Mouse (Mus musculus) MEL (cell line): ENCODE data around the gene Hoxc9. TPM values are rescaled to one million over a fixed set of nuclear protein-coding genes. Genes with fewer than 3 reads are reported as not detected.

Experiments used
- DNase-seq: peaks from one replicate; pipeline ENCODE4 v3.0.0; 2011; ENCODE audit warnings: low read depth, low spot score
- H3K27ac ChIP-seq: 2 replicates; pipeline ENCODE4 v1.5.1; 2012; ENCODE audit warnings: low read depth, mild to moderate bottlenecking, control low read depth, low read length, moderate library complexity; ENCODE audit not compliant: control insufficient read depth
- H3K27me3 ChIP-seq, 2 experiments: fragments of 150-350 bp in 1 of 2; sonication (generic) in 1 of 2; 2 replicates each; pipeline ENCODE4 v1.6.1; 2012; ENCODE audit warnings: low read length in 2 of 2, mild to moderate bottlenecking in 2 of 2, improper control_type of control experiment in 1 of 2, moderate library complexity in 1 of 2; ENCODE audit not compliant: insufficient read depth in 2 of 2, control insufficient read depth in 1 of 2
- H3K36me3 ChIP-seq, 2 experiments: 2 replicates each; pipeline ENCODE4 v1.6.1; 2012 to 2014; ENCODE audit warnings: low read length in 2 of 2, improper control_type of control experiment in 1 of 2, inconsistent platforms in 1 of 2, mild to moderate bottlenecking in 1 of 2; ENCODE audit not compliant: insufficient read depth in 2 of 2, control insufficient read depth in 1 of 2
- H3K4me1 ChIP-seq, 2 experiments: fragments of 150-350 bp in 1 of 2; sonication (generic) in 1 of 2; 2 replicates each; pipeline ENCODE4 v1.6.1; 2012; ENCODE audit warnings: low read length in 2 of 2, improper control_type of control experiment in 1 of 2, mild to moderate bottlenecking in 1 of 2; ENCODE audit not compliant: insufficient read depth in 2 of 2, control insufficient read depth in 1 of 2
- H3K4me3 ChIP-seq, 2 experiments: fragments of 150-350 bp in 1 of 2; sonication (generic) in 1 of 2; 2 replicates each; pipeline ENCODE4 v1.5.1; 2012; ENCODE audit warnings: low read depth in 2 of 2, low read length in 2 of 2, mild to moderate bottlenecking in 2 of 2, moderate library complexity in 2 of 2, control low read depth in 1 of 2, improper control_type of control experiment in 1 of 2; ENCODE audit not compliant: control insufficient read depth in 1 of 2, insufficient read depth in 1 of 2
- H3K79me2 ChIP-seq: 2 replicates; pipeline ENCODE4 v1.6.1; 2012; ENCODE audit warnings: mild to moderate bottlenecking, low read length, moderate library complexity; ENCODE audit not compliant: control insufficient read depth, poor library complexity, insufficient read depth
- H3K9ac ChIP-seq: 2 replicates; pipeline ENCODE4 v1.6.1; 2012; ENCODE audit warnings: low read depth, mild to moderate bottlenecking, control low read depth, low read length, moderate library complexity; ENCODE audit not compliant: control insufficient read depth, poor library complexity, severe bottlenecking
- H3K9me3 ChIP-seq: fragments of 150-350 bp; sonication (generic); replicated peaks from 2 replicates; pipeline ENCODE4 v1.6.1; 2012; ENCODE audit warnings: mild to moderate bottlenecking, low read length, improper control_type of control experiment, moderate library complexity; ENCODE audit not compliant: insufficient read depth
- CTCF ChIP-seq, 3 experiments: IDR thresholded peaks in 2 of 3; conservative IDR thresholded peaks in 1 of 3; 2 replicates each; pipeline ENCODE4 v1.5.1; 2011 to 2012; ENCODE audit warnings: low read length in 3 of 3, low read depth in 2 of 3, mild to moderate bottlenecking in 2 of 3, improper control_type of control experiment in 1 of 3, inconsistent platforms in 1 of 3, mixed read lengths in 1 of 3, moderate library complexity in 1 of 3; ENCODE audit not compliant: control insufficient read depth in 1 of 3, insufficient read depth in 1 of 3, poor library complexity in 1 of 3, severe bottlenecking in 1 of 3
- E2F4 ChIP-seq: IDR thresholded peaks from 2 replicates; pipeline ENCODE4 v1.6.1; 2011; ENCODE audit warnings: low read depth, low read length, improper control_type of control experiment, borderline replicate concordance
- ELF1 ChIP-seq: IDR thresholded peaks from 2 replicates; pipeline ENCODE4 v1.6.1; 2014; ENCODE audit warnings: low read depth, mild to moderate bottlenecking, inconsistent platforms, low read length, improper control_type of control experiment, moderate library complexity
- ETS1 ChIP-seq: IDR thresholded peaks from 2 replicates; pipeline ENCODE4 v1.6.1; 2012; ENCODE audit warnings: low read depth, mild to moderate bottlenecking, inconsistent platforms, low read length, improper control_type of control experiment, moderate library complexity
- GATA1 ChIP-seq: IDR thresholded peaks from 2 replicates; pipeline ENCODE4 v1.6.1; 2011; ENCODE audit warnings: low read depth, low read length, improper control_type of control experiment
- HCFC1 ChIP-seq: IDR thresholded peaks from 2 replicates; pipeline ENCODE4 v1.6.1; 2012; ENCODE audit warnings: low read depth, mild to moderate bottlenecking, inconsistent platforms, low read length, improper control_type of control experiment, moderate library complexity
- KAT2A ChIP-seq: conservative IDR thresholded peaks from 2 replicates; pipeline ENCODE4 v1.6.1; 2012; ENCODE audit warnings: low read depth, low read length, improper control_type of control experiment, inconsistent platforms
- MAX ChIP-seq: IDR thresholded peaks from 2 replicates; pipeline ENCODE4 v1.6.1; 2011; ENCODE audit warnings: low read length, improper control_type of control experiment
- MEF2A ChIP-seq: IDR thresholded peaks from 2 replicates; pipeline ENCODE4 v1.6.1; 2014; ENCODE audit warnings: low read depth, mild to moderate bottlenecking, inconsistent platforms, low read length, improper control_type of control experiment; ENCODE audit not compliant: poor library complexity, insufficient replicate concordance, severe bottlenecking; ENCODE audit errors: extremely low read depth
- MXI1 ChIP-seq: IDR thresholded peaks from 2 replicates; pipeline ENCODE4 v1.6.1; 2011; ENCODE audit warnings: mild to moderate bottlenecking, low read depth, low read length, improper control_type of control experiment
- NELFE ChIP-seq: IDR thresholded peaks from 2 replicates; pipeline ENCODE4 v1.6.1; 2011; ENCODE audit warnings: low read depth, low read length, improper control_type of control experiment
- NRF1 ChIP-seq: IDR thresholded peaks from 2 replicates; pipeline ENCODE4 v1.6.1; 2014; ENCODE audit warnings: low read depth, mild to moderate bottlenecking, inconsistent platforms, low read length, improper control_type of control experiment, moderate library complexity; ENCODE audit not compliant: poor library complexity, insufficient read depth, severe bottlenecking
- POLR2AphosphoS5 ChIP-seq: IDR thresholded peaks from 2 replicates; pipeline ENCODE4 v1.6.1; 2012; ENCODE audit warnings: low read depth, borderline replicate concordance, mild to moderate bottlenecking, inconsistent platforms, low read length, moderate library complexity, mixed read lengths
- RAD21 ChIP-seq: IDR thresholded peaks from 2 replicates; pipeline ENCODE4 v1.6.1; 2011; ENCODE audit warnings: mild to moderate bottlenecking, low read depth, low read length, improper control_type of control experiment
- SMC3 ChIP-seq: IDR thresholded peaks from 2 replicates; pipeline ENCODE4 v1.6.1; 2011; ENCODE audit warnings: low read depth, low read length, improper control_type of control experiment
- TBP ChIP-seq: IDR thresholded peaks from 2 replicates; pipeline ENCODE4 v1.8.0; 2011; ENCODE audit warnings: low read depth, low read length, improper control_type of control experiment
- TCF12 ChIP-seq: IDR thresholded peaks from 2 replicates; pipeline ENCODE4 v1.6.1; 2014; ENCODE audit warnings: low read depth, mild to moderate bottlenecking, inconsistent platforms, low read length, improper control_type of control experiment, moderate library complexity
- USF1 ChIP-seq: IDR thresholded peaks from 2 replicates; pipeline ENCODE4 v1.6.1; 2014; ENCODE audit warnings: low read depth, mild to moderate bottlenecking, inconsistent platforms, low read length, improper control_type of control experiment, moderate library complexity
- ZC3H11A ChIP-seq: IDR thresholded peaks from 2 replicates; pipeline ENCODE4 v1.6.1; 2012; ENCODE audit warnings: low read depth, mild to moderate bottlenecking, inconsistent platforms, low read length, improper control_type of control experiment
- ZKSCAN1 ChIP-seq: IDR thresholded peaks from 2 replicates; pipeline ENCODE4 v1.6.1; 2012; ENCODE audit warnings: low read depth, mild to moderate bottlenecking, inconsistent platforms, low read length, improper control_type of control experiment, moderate library complexity
- ZMIZ1 ChIP-seq: IDR thresholded peaks from 2 replicates; pipeline ENCODE4 v1.6.1; 2012; ENCODE audit warnings: low read depth, mild to moderate bottlenecking, inconsistent platforms, low read length, improper control_type of control experiment, moderate library complexity
- polyA plus RNA-seq, 2 experiments: library from polyadenylated mRNA; stranded (reverse) in 1 of 2; unstranded in 1 of 2; fragments of >175 nt in 1 of 2; fragments of >200 nt in 1 of 2; gene quantifications; 2 replicates each; pipeline versions ENCODE4 v1.2.1 to v1.2.4; 2012; ENCODE audit warnings: low replicate concordance in 2 of 2, low read depth in 1 of 2; ENCODE audit not compliant: insufficient read length in 2 of 2, insufficient read depth in 1 of 2, missing spikeins in 1 of 2
- total RNA-seq: library from RNA; depleted of rRNA; stranded (reverse); fragments of 300-350 nt; gene quantifications from 2 replicates; pipeline ENCODE4 v1.2.3, GENCODE M21; 2012

Gene Hoxc9
- total and polyA plus RNA-seq, 3 experiments = 4.1 to 400 (median 9.5) TPM

DNA sequence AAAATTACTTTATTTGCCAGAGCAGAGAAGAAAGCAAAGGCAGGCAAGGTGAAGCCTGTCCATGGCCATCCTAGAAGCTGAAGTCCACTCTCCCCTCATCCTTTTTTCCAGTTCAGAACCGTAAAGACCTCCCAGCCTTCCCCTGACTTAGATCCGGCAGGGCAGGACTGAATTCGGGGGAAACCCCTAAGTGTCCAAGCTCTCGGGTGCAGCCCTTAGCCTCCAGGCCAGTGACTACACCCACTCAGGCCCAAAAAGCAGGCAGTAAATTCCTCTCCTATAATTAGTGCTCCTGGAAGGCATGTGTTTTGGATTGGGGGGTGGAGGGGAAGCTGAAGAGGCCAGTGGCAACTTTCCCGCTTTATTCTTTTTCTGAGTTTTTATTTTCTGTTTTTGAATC, 29.6 kb downstream of the Hoxc9 start:
- peaks cover 24 to 43% of the 10 kb centered on the region in 2 experiments for H3K4me1 ChIP-seq

GRCm38 (mm10) chr15:103006326-103006725, 30.1 kb downstream of the Hoxc9 start:
- peaks cover 0 to 33% of the 10 kb centered on the region in 2 experiments; a peak in 2 of 4 replicates for H3K36me3 ChIP-seq
- peaks cover 20 to 38% of the 10 kb centered on the region in 2 experiments for H3K4me1 ChIP-seq
- no peak for TF ChIP-seq CTCF (IDR thresholded peaks at IDR 0.05 in 2 of 3, conservative IDR thresholded peaks at IDR 0.05 in 1 of 3; ENCODE audit: control insufficient read depth in 1 of 3, insufficient read depth in 1 of 3, low read depth in 2 of 3, low read length in 3 of 3, poor library complexity in 1 of 3, severe bottlenecking in 1 of 3)
- TF ChIP-seq USF1 = no peak
- TF ChIP-seq TBP = no peak
- TF ChIP-seq NRF1 = no peak
- no peak for TF ChIP-seq ZC3H11A
- TF ChIP-seq GATA1 = no peak
- TF ChIP-seq ELF1 = no peak
- no peak for TF ChIP-seq ZKSCAN1
- TF ChIP-seq RAD21 = no peak
- no peak for TF ChIP-seq ETS1
- TF ChIP-seq KAT2A = no peak
- TF ChIP-seq E2F4 = no peak
- TF ChIP-seq POLR2AphosphoS5 = no peak
- TF ChIP-seq NELFE = no peak
- TF ChIP-seq MXI1 = no peak
- TF ChIP-seq TCF12 = no peak
- no peak overlapping the region for H3K27ac ChIP-seq
- H3K4me3 ChIP-seq = no peak overlapping the region
- no peak overlapping the region for H3K9ac ChIP-seq
- H3K79me2 ChIP-seq = peaks cover 14% of the 10 kb centered on the region
- no peaks in the 10 kb centered on the region for H3K9me3 ChIP-seq
- no peak for DNase-seq
- H3K27me3 ChIP-seq = no peaks in the 10 kb centered on the region

More for the DNA sequence above, 29.6 kb downstream of the Hoxc9 start:
- H3K9ac ChIP-seq = no peak overlapping the region
- DNase-seq = no peak
- peaks cover 0 to 36% of the 10 kb centered on the region in 2 experiments; a peak in 2 of 4 replicates for H3K36me3 ChIP-seq
- no peaks in the 10 kb centered on the region for H3K9me3 ChIP-seq
- TF ChIP-seq CTCF (IDR thresholded peaks at IDR 0.05 in 2 of 3, conservative IDR thresholded peaks at IDR 0.05 in 1 of 3; ENCODE audit: control insufficient read depth in 1 of 3, insufficient read depth in 1 of 3, low read depth in 2 of 3, low read length in 3 of 3, poor library complexity in 1 of 3, severe bottlenecking in 1 of 3) (no peak), TBP (no peak), KAT2A (no peak), ZMIZ1 (no peak), SMC3 (no peak), HCFC1 (no peak), E2F4 (no peak), ZKSCAN1 (no peak), MEF2A (no peak), POLR2AphosphoS5 (no peak), TCF12 (no peak), MAX (no peak), ELF1 (no peak), ZC3H11A (no peak)
- no peaks in the 10 kb centered on the region for H3K27me3 ChIP-seq
- H3K4me3 ChIP-seq = no peak overlapping the region
- H3K27ac ChIP-seq = no peak overlapping the region
- H3K79me2 ChIP-seq = peaks cover 18% of the 10 kb centered on the region
